Mouse (Mus musculus) small intestine, adult 2 months (tissue): ENCODE results near the gene Olfr221. TPM values are rescaled to one million over a fixed set of nuclear protein-coding genes. Genes with fewer than 3 reads are reported as not detected.

Source experiments
- H3K27ac ChIP-seq: fragments of 200-500 bp; 2 replicates; pipeline ENCODE4 v1.5.1; 2012; ENCODE audit warnings: low read depth, low read length, control low read depth, inconsistent platforms; ENCODE audit not compliant: insufficient read depth
- H3K27me3 ChIP-seq: fragments of 200-500 bp; 2 replicates; pipeline ENCODE4 v1.6.1; 2012; ENCODE audit warnings: mild to moderate bottlenecking, moderate library complexity, low read length, inconsistent platforms; ENCODE audit not compliant: control insufficient read depth, insufficient read depth
- H3K36me3 ChIP-seq: fragments of 200-500 bp; 2 replicates; pipeline ENCODE4 v1.6.1; 2012; ENCODE audit warnings: mild to moderate bottlenecking, low read length, control low read depth, inconsistent platforms; ENCODE audit not compliant: control insufficient read depth, insufficient read depth
- H3K4me1 ChIP-seq: fragments of 200-500 bp; 2 replicates; pipeline ENCODE4 v1.6.1; 2012; ENCODE audit warnings: low read length, inconsistent platforms, mixed read lengths; ENCODE audit not compliant: control insufficient read depth, insufficient read depth, insufficient read length
- H3K4me3 ChIP-seq: fragments of 200-500 bp; 2 replicates; pipeline ENCODE4 v1.5.1; 2012; ENCODE audit warnings: low read depth, mild to moderate bottlenecking, control low read depth, inconsistent platforms, low read length, moderate library complexity
- CTCF ChIP-seq: fragments of 200-500 bp; IDR thresholded peaks from 2 replicates; pipeline ENCODE4 v1.5.1; 2012; ENCODE audit warnings: low read depth, mild to moderate bottlenecking, control low read depth, inconsistent platforms, low read length, moderate library complexity, mixed read lengths; ENCODE audit not compliant: insufficient replicate concordance, insufficient read length; ENCODE audit errors: extremely low read depth
- POLR2A ChIP-seq: fragments of 200-500 bp; IDR thresholded peaks from 2 replicates; pipeline ENCODE4 v1.6.1; 2012; ENCODE audit warnings: low read depth, mild to moderate bottlenecking, control low read depth, inconsistent platforms, low read length, moderate library complexity
- WGBS: fragments of 180-500 bp; shearing (Covaris S2); methylation state at CpG from one replicate; pipeline ENCODE4 v1.1.7; 2018; 5-methylcytosine and 5-hydroxymethylcytosine counted together
- polyA plus RNA-seq: library from polyadenylated mRNA; depleted of rRNA; stranded (reverse); fragments of >200 nt; gene quantifications from 2 replicates; pipeline ENCODE4 v1.2.3, GENCODE M21; 2012

The Olfr221 gene
- polyA plus RNA-seq, 1 experiment = not detected

DNA sequence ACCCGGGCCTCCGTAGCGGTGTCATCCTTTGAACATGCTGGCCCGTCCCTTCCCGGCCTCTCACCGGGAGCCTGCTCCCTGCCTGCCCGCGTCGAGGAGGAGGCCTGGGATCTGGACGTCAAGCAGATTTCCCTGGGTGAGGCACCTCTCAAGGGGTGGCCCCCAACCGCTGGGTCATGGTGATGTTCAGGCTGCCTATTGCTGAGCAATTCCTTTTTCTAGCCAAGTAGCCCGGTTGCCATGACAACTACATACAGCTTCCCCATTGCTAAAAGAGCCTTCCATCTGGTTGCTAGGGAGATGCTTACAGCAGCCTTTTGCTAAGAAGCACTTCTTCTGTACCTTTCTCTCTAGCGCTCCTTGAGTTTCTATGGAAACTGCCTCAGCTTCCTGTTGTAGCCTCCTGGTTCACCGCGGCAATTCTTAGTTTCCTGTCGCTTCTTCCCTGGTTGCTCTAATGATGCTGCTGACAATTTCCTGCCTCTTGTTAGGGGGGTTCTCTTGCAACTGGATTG, 38.2 kb downstream of the Olfr221 start:
- TF ChIP-seq POLR2A = no peak
- no peak for TF ChIP-seq CTCF
- 77% methylated on average over 16 of the region's 16 CpGs for WGBS
- Histone ChIP-seq H3K36me3 (peaks cover 43% of the 10 kb centered on the region), H3K4me3 (no peak overlapping the region), H3K27me3 (no peaks in the 10 kb centered on the region), H3K27ac (no peak overlapping the region), H3K4me1 (peaks cover 1% of the 10 kb centered on the region)

DNA sequence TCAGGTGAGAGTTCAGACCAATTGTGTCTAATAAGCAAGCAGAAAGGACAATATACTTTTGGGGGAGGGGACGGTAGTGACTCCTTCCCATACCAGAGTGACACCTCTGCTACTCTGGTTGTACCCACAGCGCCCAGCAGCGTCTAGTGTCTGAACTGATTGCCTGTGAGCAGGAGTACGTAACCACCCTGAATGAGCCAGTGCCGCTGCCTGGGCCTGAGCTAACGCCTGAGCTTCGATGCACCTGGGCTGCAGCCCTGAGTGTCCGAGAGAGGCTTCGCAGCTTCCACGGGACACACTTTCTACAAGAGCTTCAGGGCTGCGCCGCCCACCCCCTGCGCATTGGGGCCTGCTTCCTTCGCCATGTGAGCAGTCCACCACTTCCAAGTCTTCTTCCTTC, 44.8 kb downstream of the Olfr221 start:
- 93% methylated on average over 14 of the region's 14 CpGs for WGBS
- H3K36me3 ChIP-seq = peaks cover 3% of the 10 kb centered on the region; the same call in 1 of the 2 replicates

DNA sequence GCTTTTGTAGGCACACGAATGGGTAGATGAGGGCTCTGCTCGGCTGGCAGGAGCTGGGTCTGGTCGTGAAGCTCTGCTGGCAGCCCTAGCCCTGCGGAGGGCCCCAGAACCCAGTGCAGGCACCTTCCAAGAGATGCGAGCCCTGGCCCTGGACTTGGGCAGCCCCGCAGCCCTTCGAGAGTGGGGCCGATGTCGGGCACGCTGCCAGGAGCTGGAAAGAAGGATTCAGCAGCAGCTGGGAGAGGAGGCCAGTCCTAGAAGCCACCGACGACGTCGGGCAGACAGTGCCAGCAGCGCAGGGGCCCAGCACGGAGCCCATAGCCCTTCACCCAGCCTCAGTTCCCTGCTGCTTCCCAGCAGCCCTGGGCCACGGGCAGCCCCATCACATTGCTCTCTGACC, 45.4 kb downstream of the Olfr221 start:
- H3K4me3 ChIP-seq = no peak overlapping the region
- WGBS = 69% methylated on average over 17 of the region's 17 CpGs
- H3K27ac ChIP-seq = no peak overlapping the region
- TF ChIP-seq POLR2A = no peak
- TF ChIP-seq CTCF = no peak
- no peaks in the 10 kb centered on the region for H3K4me1 ChIP-seq
- no peaks in the 10 kb centered on the region for H3K36me3 ChIP-seq
- no peaks in the 10 kb centered on the region for H3K27me3 ChIP-seq

More for the DNA sequence above, 44.8 kb downstream of the Olfr221 start:
- no peak overlapping the region for H3K4me3 ChIP-seq
- H3K27ac ChIP-seq = no peak overlapping the region
- no peaks in the 10 kb centered on the region for H3K4me1 ChIP-seq
- TF ChIP-seq CTCF = no peak
- no peak for TF ChIP-seq POLR2A
- H3K27me3 ChIP-seq = no peaks in the 10 kb centered on the region

DNA sequence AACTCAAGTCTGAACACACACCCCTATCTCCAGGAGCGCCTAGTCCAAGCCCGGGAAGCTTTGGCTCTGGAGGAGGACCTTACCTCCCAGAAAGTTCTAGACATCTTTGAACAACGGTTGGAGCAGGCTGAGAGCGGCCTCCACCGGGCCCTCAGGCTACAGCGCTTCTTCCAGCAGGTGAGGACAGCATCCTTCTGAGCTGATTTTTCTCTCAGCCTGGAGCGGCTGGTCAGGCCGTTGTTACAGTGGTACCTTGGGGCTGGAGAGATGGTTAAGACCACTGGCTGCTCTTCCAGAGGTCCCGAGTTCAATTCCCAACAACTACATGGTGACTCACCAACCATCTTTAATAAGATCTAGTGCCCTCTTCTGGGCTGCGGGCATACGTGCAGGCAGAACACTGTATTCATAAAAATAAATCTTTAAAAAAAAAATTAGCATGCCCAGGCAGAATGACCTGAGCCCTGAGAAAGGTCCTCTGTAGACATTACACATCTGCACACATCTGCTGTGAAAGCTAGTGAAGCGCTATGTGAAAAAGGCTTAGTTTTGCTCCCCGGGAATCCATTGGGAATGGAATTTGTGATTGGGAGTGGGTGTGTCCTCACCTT, 45.9 kb downstream of the Olfr221 start:
- no peaks in the 10 kb centered on the region for H3K27me3 ChIP-seq
- no peaks in the 10 kb centered on the region for H3K4me1 ChIP-seq
- H3K27ac ChIP-seq = no peak overlapping the region
- H3K36me3 ChIP-seq = no peaks in the 10 kb centered on the region
- WGBS = 82% methylated on average over 13 of the region's 13 CpGs
- peak; percentile 18; the same call in 1 of the 2 replicates for TF ChIP-seq CTCF
- TF ChIP-seq POLR2A = no peak
- H3K4me3 ChIP-seq = no peak overlapping the region

DNA sequence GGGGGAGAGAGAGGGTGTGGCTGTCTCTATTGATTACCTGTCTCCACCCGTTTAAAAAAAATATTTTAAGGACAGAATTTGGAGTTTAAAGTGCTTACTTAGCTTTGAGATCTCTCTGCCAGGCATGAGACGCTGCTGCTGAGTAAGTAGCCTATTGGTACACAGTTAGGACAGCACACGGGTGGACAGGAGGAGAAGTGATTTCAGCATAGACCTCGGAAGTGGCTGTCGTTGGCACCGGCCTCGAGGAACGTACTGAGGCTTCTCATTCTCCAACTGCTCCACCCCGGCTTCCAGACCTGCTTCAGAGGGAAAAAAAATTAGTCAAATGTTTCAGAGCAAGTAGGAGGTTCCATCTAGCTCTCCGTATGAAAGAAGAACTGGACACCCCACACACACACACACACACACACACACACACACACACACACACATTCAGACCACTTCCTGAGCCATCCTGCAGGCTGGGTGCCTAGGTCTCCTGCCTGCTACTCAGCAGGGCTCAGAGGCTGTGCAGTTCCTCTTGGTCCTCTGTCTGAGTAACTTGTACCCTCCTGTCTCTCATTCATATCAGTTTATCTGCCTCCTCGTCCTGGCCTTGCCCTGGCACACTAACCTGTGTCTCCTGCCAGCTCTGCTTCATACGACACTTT, 46.9 kb downstream of the Olfr221 start:
- WGBS = 54% methylated on average over 12 of the region's 12 CpGs
- Histone ChIP-seq H3K4me1 (no peaks in the 10 kb centered on the region), H3K27ac (no peak overlapping the region), H3K4me3 (no peak overlapping the region), H3K27me3 (no peaks in the 10 kb centered on the region), H3K36me3 (no peaks in the 10 kb centered on the region)
- no peak for TF ChIP-seq POLR2A
- TF ChIP-seq CTCF = no peak

DNA sequence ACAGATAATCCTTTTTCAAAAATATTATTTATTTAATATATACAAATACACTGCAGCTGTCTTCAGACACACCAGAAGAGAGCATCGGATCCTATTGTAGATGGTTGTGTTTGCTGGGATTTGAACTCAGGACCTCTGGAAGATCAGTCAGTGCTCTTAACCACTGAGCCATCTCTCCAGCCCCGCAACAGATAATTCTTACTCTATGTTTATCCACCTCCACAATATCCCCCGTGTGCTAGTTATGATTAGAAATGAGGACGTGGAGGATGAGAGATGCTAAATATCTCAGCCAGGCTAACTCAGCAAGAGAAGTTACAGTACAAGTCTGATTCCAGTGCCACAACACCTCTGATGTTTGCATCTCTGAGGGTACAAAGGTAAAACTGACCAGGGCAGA, 47.8 kb downstream of the Olfr221 start:
- no peaks in the 10 kb centered on the region for H3K4me1 ChIP-seq
- TF ChIP-seq CTCF (no peak), POLR2A (no peak)
- no peak overlapping the region for H3K27ac ChIP-seq
- no peaks in the 10 kb centered on the region for H3K36me3 ChIP-seq
- no peaks in the 10 kb centered on the region for H3K27me3 ChIP-seq
- 88% methylated on average over 4 of the region's 4 CpGs for WGBS
- H3K4me3 ChIP-seq = no peak overlapping the region

DNA sequence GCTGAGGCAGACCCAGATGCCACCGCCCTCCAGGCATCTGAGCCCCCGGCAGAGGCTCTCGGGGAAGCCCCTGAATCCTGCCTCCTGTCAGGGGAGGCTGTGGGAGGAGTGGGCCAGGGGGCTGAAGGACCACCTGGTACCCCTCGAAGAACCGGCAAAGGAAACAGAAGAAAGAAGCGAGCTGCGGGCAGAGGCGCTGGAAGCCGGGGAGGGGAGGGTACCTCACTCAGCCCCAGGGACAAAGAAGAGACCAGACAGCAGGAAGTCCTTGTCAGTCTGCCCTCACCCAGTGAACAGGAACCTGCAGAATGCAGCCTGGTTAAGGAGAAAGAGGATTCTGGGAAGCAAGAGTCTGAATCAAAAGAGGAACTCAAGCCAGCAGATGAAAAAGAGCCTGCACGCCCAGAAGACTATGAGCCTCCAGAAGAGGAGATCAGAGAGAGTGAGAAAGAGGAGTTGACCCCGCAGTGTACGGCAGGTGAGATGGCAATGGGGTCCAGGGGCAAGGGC, 52.7 kb downstream of the Olfr221 start:
- Histone ChIP-seq H3K27me3 (0 out of 2 replicates have a peak, but pooled peaks cover 4% of the 10 kb centered on the region), H3K36me3 (no peaks in the 10 kb centered on the region), H3K4me1 (no peaks in the 10 kb centered on the region; the same call in 1 of the 2 replicates), H3K4me3 (no peak overlapping the region), H3K27ac (no peak overlapping the region)
- WGBS = 81% methylated on average over 12 of the region's 12 CpGs
- no peak for TF ChIP-seq CTCF
- no peak for TF ChIP-seq POLR2A
